Mouse (Mus musculus) monocyte, adult 5-6 weeks (primary cell): ENCODE measurements around the gene Xk. TPM values are rescaled to one million over a fixed set of nuclear protein-coding genes. Genes with fewer than 3 reads are reported as not detected.
"Not testable (repeated sequence)": the region's sequence is repeated elsewhere in the genome, so short reads cannot be mapped to it uniquely, and the experiment has no call there.

Experiments used
- ATAC-seq: fragments of 153-309, 156-312 bp; replicated peaks from 2 replicates; pipeline ENCODE4 v1.8.0; 2017; ENCODE audit warnings: mild to moderate bottlenecking; ENCODE audit not compliant: low TSS enrichment, insufficient number of reproducible peaks, severe bottlenecking, poor library complexity, low FRiP score
- total RNA-seq: library from RNA; stranded (forward); fragments of 200-1000, 200-491, 200-594 nt; gene quantifications from 3 replicates; pipeline ENCODE4 v1.2.3, GENCODE M21; 2017

Xk gene
- total RNA-seq, 1 experiment from 2014 or later, result 0.67 TPM

- ATAC-seq, result no peak
Observed at GRCm38 (mm10) chrX:9302791-9303190, 30.2 kb downstream of the Xk start.

GRCm38 (mm10) chrX:9303455-9303854 is 30.9 kb downstream of the Xk start:
- no peak for ATAC-seq

- not testable (repeated sequence) for ATAC-seq
Observed at GRCm38 (mm10) chrX:9316457-9316856, 43.9 kb downstream of the Xk start.

- ATAC-seq, result not testable (repeated sequence)
Observed at GRCm38 (mm10) chrX:9327954-9328353, 55.4 kb downstream of the Xk start.

- not testable (repeated sequence) for ATAC-seq
Observed at GRCm38 (mm10) chrX:9332366-9332962, 59.9 kb downstream of the Xk start.

GRCm38 (mm10) chrX:9333035-9333434 is 60.5 kb downstream of the Xk start:
- ATAC-seq, result not testable (repeated sequence)

- ATAC-seq, result not testable (repeated sequence)
Observed at GRCm38 (mm10) chrX:9334996-9335395, 62.4 kb downstream of the Xk start.

GRCm38 (mm10) chrX:9350327-9350726 is 77.8 kb downstream of the Xk start, which contains the start of gene H2al1k:
H2al1k (plus strand) TSS chrX:9350627.
- not testable (repeated sequence) for ATAC-seq

Other genes starting within 250 kb of the Xk start
- not detected in 3 replicates for gene Fthl17e, start 239.3 kb upstream of the Xk start, total RNA-seq
- not detected in 3 replicates for gene Fthl17f, start 209.7 kb upstream of the Xk start, total RNA-seq
- gene 4930402K13Rik, start 168.2 kb upstream of the Xk start, total RNA-seq, result not detected in 3 replicates
- 0.97 to 1.3 TPM in 2 of 3 replicates, not detected in the other for gene Lancl3, start 72.9 kb upstream of the Xk start, total RNA-seq
- 2.9 TPM in 1 of 3 replicates, not detected in the others for gene Gm14862, start 15.9 kb upstream of the Xk start, total RNA-seq
- not detected in 3 replicates for gene H2al1m, start 11.0 kb downstream of the Xk start, total RNA-seq
- not detected in 3 replicates for gene H2al1k, start 77.9 kb downstream of the Xk start, total RNA-seq
- gene Cybb, start 215.0 kb downstream of the Xk start, total RNA-seq, result 809 to 1,358 TPM (median 1,349 TPM) in 3 replicates